Mouse (Mus musculus) layer of hippocampus, postnatal 25 days (tissue): Measurements from ENCODE around the gene Rasgef1b. TPM values are rescaled to one million over a fixed set of nuclear protein-coding genes. Genes with fewer than 3 reads are reported as not detected.

Source experiments
- DNase-seq, 2 experiments: peaks; one replicate each; pipeline ENCODE4 v3.0.0; 2022; ENCODE audit warnings: mixed read lengths in 2 of 2, low spot score in 1 of 2; ENCODE audit errors: extremely low spot score in 1 of 2
- total RNA-seq, 2 experiments: library from RNA; stranded (reverse); gene quantifications; 2 replicates each; pipeline ENCODE4 v1.2.3; 2021

Rasgef1b gene
- total RNA-seq, 2 experiments from 2014 or later: 15.9 to 17.6 TPM

DNA sequence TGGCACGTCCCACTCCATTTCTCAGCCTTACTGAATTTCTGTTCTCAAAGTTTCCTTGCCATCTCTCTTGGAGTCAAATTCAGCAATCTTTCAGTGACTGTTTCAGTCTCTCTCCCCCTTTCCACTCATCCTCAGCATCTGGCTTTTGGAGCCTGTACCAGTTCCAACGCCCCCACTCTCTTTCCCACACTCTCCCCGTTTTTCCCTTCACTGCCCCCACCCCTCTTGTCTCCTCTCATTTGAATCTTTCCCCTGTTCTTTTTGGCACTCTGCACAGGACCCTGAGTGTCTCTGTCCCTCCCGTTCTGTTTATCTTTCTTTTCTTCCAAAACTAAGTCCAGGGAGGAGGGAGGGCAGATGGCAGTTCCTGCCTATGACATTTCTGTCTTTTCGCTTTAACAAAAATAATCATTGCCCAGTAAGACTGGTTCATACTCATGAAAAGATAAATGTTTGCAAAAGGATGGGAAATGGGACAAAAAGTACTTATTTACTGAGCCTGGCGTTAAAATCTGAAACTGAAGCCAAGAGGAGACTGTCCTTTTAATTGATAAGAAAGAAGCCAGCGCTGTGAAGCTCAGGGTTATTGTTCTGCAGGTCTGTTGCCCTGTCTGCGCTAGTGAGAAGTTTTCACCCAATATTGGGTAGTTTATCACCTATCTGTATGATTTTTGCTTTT is 388.4 kb downstream of the Rasgef1b start:
- DNase-seq: no peak

DNA sequence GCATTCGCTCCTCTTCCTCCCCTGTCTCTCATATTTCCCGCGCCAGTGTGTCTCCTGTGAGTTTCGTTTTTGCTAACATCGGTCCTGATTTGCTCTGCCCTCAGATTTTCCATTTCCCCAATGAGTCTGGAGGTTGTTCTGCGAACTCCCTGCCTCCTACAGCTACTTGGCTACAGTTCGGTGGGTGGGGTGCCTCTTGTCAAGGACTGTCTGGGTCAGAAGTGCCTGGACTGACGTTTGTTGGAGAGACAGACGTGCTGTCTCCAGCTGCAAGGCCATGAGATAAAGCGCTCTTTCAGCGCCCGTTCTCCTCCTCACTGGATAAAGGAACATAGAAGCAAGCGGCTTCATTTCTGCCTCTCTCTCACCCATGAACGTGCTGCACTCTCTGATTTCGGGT is 389.1 kb downstream of the Rasgef1b start:
- peak in 1 of 2 experiments; percentile 18 for DNase-seq

DNA sequence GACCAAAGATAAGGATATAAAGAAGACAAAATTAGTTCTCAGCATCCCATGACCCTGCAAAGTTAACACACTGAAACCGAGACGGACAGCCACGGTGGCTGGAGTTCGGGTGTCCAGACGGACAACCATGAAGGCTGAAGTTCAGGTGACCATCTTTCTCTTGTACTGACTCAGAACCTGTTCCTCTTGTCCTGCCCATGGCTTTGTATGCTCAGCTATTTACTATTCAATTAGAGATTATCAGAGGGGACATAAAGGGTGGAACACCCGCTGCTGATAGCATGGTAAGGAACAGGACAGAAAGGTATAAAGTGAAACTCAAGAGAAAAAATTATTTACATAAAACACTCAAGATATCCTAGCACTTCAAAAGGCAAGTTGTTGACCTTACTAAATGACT is 390.0 kb downstream of the Rasgef1b start:
- no peak for DNase-seq

DNA sequence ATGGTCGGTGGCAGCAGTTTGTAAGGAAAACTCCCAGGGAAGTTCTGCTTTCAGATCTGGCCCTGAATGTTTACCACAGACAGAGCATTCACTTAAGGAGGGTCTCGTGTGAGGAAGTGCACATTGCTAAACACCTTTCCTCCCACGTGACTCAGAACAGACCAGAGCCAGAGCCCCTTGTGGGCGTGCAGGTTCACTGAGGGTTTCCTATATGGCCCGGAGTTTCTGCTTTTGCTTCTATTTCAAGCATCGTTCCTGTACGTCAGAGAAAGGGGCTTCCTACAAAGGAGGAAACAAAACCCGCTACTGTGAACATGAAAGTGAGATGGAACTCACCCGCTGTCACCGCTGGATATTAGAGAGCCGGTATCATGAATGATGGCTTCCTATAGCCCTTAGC is 392.4 kb downstream of the Rasgef1b start:
- no peak for DNase-seq

DNA sequence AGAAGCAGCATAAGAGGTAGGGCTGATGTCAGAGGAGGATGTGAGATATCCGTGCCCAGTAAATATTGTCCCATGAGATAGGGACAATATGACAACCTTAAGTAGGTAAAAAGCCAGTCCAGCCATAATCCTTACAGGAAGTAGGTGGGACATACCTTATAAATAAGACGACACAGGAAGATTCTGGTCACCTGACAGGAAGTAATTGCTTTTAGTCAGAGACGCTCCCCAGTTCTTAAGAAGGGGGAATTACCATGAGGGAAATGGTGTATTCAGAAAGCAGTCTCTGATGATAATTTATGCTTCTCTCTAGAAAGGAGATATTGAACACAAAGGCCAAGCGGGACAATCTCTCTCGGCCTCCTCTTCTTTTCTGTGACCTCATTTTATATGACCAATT is 394.8 kb downstream of the Rasgef1b start:
- DNase-seq: no peak

DNA sequence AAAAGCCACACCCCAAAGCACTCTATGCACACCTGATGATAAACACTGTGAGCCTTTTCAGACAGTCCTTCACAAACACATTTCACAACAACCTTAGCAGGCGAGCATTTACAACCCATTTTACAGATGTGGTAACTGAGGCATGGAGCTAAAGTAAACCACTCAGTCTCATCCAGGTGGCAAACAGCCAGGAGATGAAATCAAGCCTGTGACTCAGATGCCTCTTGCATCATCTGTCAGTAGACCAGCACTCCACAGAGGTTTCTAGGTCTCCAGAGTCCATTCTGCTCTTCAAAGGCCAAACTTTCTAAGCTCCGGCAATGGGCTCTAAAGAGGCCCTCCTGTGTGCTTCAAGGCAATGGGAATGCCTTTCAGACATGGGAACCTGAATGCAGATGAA is 396.8 kb downstream of the Rasgef1b start:
- DNase-seq: no peak

DNA sequence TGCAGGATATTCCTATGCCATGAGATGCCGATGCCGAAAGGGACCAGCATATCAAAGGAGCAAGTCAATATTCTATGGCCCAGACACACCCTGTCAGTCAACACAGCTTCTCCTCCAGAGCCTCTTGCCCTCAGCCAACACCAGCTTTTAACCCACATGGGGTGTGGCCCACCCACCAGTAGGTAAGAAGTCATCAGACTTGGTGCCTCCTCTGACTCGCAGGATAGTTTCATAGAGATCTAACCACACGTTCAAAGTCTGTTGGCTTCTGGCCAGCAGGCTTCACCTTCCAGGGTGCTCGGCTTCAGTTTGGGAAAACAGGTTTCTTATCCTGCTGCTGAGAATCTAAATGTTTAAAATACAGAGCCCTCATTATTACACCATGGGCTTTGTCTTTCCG is 399.8 kb downstream of the Rasgef1b start:
- DNase-seq: no peak

DNA sequence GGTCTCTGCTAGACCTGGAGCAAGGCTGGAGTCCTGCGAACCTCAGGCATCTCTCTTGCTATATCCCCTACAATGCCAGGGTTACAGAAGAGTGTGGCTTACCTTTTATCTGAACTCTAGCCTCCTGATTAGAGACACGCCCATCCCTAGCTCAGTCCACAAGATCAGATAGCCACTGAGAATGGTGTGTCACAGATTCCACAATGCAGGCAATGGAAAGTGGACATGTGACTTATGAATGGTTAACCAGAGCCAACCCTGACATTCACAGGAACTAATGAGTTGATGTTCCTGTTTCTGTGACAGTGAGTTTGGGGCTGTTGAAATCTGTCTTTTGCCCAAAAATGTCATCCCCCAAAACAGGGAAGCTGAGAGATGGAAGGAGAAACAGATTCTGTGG is 401.8 kb downstream of the Rasgef1b start:
- DNase-seq: no peak

DNA sequence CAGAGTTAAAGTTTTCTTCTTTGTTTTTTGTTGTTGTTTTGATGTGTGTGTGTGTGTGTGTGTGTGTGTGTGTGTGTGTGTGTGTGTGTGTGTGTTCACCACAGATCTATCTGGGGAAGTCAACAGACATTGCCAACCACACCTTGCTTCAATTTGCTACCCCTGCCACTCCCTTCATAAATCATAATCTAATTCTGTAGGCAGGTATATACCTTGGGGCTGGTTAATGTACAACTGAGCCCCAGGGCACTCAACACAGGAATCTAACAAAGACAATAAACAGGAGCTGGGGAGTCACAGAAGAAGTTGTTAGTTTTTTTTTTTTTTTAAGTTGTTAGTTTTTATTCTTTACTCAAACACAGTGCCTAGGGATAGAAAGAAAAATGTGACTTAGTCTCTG is 403.6 kb downstream of the Rasgef1b start:
- no peak for DNase-seq

DNA sequence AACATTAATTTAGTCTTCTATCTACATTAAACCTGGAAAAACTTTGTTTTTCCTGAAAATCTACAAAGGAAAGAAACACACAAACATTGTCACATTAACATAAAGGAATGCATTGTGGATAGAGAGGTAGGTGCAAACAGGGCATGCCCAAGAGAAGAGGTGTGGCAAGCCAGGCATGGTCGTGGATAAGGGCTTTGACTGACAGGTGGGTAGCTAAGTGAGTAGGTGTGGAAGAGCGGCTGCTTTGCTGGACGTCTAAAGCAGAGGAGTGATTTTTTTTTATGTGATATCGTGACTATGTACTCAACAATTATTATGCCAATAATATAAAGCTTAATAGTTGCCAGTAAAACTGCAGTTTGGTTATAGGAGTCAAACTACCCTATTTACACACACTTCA is 408.1 kb downstream of the Rasgef1b start:
- no peak for DNase-seq

DNA sequence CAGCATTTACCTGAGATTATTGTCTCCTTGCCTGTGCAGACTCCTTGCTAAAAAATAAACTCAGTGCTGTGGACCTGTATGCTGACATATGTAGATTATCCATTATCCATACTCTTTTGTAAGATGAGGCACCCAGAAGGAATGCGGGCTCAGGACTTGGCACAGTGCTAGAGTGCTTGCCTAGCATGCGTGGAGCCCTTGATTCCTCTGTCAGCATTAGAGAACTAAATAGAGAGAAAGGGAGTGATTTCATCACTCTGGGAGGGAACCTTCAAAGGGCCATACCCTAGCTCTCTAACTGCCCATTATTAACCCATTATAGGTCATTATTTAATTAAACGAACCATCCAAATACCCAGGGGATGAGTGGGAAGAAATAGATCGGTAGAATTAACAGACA is 430.9 kb downstream of the Rasgef1b start:
- DNase-seq: no peak

DNA sequence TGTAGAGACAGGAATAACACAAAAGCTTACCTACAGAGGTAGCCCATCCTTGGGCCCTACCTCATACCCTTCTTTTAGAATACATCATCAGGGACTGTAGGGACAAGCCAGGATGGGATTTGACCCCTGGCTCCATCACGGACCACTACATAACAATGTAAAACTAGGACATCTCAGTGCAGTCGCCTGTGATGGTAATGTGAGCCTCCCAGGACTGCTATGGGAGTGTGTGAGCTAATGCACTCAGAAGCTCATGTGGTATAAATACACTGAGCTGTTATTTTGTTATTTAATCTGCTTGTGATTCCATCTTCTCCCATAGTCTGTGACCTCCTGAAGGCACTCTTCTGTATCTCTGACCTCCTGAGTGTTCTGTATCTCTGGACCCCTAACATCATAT is 432.5 kb downstream of the Rasgef1b start:
- no peak for DNase-seq

DNA sequence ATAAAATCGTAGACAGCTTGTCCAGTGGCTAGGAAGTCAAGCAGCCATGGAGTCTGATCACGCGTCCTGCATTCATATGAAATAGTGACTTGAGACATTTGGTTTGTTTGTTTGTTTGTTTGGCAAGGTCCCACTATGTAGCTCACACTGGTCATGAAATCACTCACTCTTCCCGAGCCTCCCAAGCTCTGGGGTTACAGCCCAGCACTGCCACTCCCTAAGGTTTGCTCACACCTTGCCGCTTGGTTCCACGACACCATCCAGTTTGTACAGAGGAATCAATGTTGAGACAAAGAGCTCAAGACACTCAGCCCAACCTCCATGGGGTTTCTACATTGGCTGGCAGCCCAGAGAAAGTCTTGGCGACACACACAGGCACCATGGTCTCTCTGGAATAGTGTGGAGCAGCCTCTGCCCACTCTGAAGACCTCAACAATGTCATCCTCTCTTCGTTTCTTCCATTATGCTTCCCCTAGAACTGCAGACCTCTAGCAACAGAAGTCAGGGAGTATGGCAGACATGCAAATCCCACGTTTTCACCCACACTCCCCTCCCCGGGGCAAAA is 436.5 kb downstream of the Rasgef1b start:
- DNase-seq: no peak

DNA sequence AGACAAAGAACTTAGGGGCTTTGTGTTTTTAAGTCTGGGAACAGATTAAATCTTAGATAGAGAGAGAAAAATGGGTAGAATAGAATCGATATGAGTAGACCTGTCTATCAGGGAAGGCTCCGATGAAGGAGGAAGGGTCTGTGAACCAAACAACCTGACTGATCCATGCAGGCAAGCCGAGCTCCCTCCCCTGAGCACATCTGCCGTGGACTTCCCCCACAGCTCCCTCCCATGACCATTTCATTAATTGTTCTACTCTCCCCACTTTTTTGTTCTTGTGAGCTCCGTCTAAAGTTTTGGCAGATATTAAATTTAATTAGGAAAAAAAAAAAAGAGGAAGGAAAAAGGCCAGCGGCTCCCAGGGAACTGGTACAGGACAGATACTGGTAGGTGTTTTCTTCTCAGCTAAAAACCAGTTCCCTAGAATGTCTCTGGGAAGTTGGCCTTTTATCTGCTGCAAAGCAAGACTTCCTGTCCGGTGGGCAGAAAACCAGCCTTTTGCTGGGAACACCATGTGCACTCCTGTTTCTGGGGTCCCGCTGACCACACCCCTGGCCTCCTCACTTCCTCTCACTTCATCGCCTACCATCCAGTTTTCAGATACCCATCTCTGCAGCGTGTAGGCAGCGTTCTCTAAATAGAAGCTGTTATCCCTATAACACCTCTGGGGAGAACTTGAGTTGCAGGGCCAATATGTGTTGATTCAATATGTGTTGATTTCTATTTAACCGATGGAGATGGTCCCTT is 437.6 kb downstream of the Rasgef1b start:
- no peak for DNase-seq

DNA sequence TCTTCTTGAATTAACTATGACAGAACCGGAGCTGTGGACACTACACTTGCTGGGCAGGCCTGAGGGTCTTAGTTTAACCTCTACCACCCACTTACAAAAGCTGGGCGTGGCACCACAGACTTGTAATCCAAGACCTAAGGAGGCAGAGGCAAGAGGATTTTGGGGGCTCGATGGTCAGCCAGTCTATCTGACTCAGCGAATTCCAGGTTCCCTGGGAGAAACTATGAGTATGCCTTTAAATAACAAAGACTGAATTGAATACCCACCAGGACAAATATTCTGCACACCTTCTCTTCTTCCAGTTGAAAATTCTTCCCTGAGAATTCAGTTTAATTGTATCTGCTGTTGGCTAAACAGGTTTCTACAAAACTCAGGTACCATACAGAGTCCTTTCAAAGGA is 440.6 kb downstream of the Rasgef1b start:
- no peak for DNase-seq

DNA sequence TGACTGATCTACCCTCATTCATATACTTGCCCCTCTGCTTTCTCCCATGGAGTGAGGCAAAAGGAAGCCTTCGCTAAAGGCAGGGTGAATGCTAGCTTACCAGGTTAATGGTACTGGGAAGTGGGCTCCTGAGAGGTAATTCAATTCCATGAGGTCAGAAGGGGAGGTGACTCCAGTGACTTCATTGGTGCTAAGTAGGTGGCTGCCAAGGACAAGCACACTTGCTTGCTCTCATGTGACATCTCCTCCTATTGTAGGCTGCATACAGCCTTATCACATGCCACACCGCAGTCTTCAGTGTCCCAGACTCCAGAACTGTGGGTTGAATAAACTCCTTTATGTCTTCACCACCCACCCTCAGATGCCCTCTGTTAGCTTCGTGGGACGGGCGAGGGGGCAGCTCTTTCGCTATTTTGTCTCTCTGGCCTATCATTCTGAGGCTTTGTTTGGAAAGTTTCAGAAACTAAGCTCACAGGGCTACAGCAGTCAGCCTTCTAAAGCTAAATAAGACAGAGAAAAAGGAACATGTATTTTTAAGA is 441.1 kb downstream of the Rasgef1b start:
- no peak for DNase-seq

DNA sequence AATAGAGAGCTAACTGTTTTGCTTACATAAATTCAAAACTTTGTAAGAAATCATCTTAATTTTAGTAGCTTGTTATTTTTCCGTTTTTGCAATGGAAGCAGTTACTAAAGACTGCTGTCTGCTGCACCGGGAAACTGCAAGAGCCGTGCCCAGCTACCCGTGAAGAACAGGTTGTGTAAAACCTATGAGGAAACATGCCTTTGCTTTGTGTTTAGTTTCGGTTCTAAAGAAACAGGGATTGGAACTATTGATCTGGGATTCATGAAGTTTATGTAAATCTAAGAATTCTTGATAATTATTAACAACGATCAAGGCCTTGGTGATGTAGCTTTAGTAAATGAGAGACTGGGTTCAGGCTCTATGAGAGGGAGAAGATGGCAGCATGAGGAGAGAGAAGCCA is 442.3 kb downstream of the Rasgef1b start:
- no peak for DNase-seq

DNA sequence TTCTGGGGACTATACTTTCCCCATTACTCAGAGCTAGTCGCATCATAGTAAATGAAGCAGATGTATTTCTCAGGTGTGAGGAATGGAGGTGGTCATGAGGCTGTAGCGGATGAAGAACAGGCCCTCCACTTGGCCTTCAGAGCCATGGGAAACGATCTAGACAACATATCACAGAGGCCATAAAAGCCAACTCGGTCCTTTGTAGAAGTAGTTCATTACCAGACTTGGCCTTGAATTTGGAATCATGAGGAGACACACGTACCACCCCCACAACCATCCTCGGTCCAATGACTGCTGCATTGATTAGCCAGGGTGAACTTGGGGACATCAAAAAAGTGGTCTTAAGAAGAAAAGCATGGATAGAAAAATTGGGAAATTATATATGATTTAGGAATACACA is 442.8 kb downstream of the Rasgef1b start:
- DNase-seq: no peak

DNA sequence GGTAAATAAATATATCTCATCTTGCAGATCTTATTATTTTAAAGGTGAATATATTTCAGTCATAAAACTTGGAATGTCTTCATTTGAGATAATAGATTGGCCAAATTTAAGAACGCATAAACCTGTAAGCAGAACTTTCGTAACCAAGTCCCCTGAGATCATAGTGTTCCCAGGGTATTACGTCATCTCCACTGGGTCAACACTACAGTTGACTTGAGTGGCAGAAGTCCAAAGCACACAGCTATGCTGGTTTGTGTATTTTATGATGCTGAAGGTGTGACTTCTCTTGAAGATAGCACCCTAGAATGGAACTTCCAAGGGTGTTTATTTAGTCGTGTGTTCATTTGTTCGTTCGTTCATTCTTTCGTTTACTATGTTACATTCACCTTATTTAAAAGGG is 444.5 kb downstream of the Rasgef1b start:
- DNase-seq: no peak

DNA sequence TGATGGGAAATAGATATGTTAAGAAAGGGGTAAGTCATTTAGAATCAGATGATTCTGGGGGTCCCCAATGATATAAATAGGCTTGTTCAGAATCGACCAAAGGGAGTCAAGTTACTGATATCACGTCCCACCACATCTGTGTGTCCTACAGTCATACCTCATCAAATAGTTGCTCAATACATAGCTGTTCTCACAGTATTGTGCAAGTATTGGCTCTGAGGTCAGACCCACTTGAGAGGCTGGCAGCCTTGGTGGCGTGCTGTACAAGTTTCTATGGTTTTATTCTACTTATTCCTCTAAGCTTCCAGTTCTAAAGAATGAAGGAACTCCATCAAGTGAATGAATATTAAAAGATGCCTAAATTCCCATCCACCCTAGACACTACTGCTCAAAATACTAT is 445.2 kb downstream of the Rasgef1b start:
- DNase-seq: no peak

DNA sequence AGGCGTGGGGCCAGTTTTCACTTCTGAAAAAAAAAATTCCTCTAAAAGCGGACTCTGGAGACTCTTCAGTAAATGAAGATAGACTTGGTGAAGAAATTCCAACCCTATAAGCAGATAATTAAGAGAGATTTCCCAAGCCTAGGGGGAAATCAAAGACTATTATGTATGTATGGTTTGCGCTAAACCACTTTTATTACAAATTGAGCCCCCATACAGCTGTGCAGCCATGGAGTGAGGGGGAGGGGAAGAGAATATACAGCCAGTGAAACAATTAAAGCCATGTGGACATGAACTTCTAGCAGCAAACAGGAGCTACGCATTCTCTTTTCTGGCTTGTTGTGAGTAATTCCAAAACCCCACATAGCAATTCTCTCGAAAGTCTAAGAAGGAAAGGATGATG is 448.3 kb downstream of the Rasgef1b start:
- DNase-seq: no peak
